Mouse (Mus musculus): ENCODE data around the gene Clk2.

GRCm38 (mm10) chr3:89225918-89226317 is 61.3 kb downstream of the Clk2 start:
- no peak for TF ChIP-seq CTCF (IDR thresholded peaks at IDR 0.05; ENCODE audit: extremely low read depth, insufficient read length, insufficient replicate concordance, low read depth, low read length)
- no peak for TF ChIP-seq POLR2A (IDR thresholded peaks at IDR 0.05; ENCODE audit: low read depth, low read length)
